Mouse (Mus musculus): ENCODE results near the gene Ap1ar.
"Not testable (repeated sequence)": the region's sequence is repeated elsewhere in the genome, so short reads cannot be mapped to it uniquely, and the experiment has no call there.

The Ap1ar gene

GRCm38 (mm10) chr3:127795762-127796161, 41.6 kb downstream of the Ap1ar start:
- DNase-seq (ENCODE audit: low spot score) = no peak

- DNase-seq (ENCODE audit: low spot score) = no peak
These were observed 44.3 kb downstream of the Ap1ar start for GRCm38 (mm10) chr3:127793022-127793421.

GRCm38 (mm10) chr3:127791595-127792561, 45.4 kb downstream of the Ap1ar start:
- DNase-seq (ENCODE audit: low spot score) = no peak

- DNase-seq (ENCODE audit: low spot score) = no peak
These were observed 46.3 kb downstream of the Ap1ar start for GRCm38 (mm10) chr3:127791056-127791483.

GRCm38 (mm10) chr3:127790234-127791055, 46.9 kb downstream of the Ap1ar start:
- DNase-seq (ENCODE audit: low spot score) = no peak

DNA sequence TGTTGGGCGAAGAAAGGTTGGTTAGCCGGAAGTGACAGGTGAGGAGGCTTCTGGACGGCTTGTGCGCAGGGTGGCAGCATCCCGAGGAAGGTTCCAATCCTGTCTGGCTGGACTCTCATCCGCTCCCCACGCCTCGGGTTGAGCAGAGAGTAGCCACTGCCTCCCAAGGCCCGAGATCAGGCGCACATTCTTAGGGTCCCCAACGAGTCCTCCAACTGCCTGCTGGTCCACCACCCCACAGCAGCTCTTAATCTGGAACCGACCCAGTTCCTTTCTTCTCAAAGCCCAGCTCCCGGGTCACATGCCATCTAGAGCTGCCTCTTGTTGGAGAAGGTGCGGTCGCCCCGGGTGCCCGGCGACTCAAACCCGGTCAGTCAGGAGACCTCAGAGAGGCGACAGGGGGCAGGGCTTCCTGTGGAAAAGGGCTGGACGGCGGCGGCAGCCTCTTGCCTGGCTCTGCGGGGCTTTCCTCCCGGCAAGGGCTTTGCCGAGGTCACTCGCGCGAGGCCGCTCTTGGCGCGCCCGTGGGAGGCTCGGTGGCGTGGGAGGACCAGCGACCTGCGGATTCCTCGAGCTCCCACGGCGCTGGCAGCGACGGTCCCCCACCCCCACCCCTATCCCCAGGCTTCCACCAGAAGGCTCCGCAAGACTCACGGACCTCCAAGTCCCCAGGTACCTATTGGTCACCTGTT, 47.7 kb downstream of the Ap1ar start, which contains the start of gene Tifa:
Gene Tifa, plus strand, starts transcription at position 306 of the 692 bp plus-strand sequence.
- DNase-seq (ENCODE audit: low spot score) = peak; percentile 38

DNA sequence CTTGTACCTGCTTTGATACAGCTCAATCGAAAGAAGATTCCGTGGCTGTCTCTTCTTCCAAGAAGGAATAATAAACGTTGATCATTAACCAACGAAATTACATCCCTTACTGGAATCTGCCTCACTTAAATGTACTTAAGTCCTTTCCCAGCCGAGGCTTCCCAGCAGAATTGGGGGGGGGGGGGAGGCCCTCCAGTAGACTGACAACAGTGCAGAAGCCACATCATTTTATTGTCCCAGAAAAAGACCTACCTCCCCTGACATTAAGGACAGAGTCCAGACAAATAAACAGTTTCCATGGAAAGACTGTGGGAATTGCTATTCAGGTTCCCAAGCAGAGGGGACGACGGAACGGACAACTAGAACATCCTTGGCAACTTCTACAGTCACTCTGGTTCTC, 48.4 kb downstream of the Ap1ar start:
- DNase-seq (ENCODE audit: low spot score) = no peak

GRCm38 (mm10) chr3:127788038-127788437, 49.3 kb downstream of the Ap1ar start:
- DNase-seq (ENCODE audit: low spot score) = no peak

GRCm38 (mm10) chr3:127787032-127787431, 50.3 kb downstream of the Ap1ar start:
- no peak for DNase-seq (ENCODE audit: low spot score)

- DNase-seq (ENCODE audit: low spot score) = not testable (repeated sequence)
These were observed 53.6 kb downstream of the Ap1ar start for GRCm38 (mm10) chr3:127783680-127784079.

DNA sequence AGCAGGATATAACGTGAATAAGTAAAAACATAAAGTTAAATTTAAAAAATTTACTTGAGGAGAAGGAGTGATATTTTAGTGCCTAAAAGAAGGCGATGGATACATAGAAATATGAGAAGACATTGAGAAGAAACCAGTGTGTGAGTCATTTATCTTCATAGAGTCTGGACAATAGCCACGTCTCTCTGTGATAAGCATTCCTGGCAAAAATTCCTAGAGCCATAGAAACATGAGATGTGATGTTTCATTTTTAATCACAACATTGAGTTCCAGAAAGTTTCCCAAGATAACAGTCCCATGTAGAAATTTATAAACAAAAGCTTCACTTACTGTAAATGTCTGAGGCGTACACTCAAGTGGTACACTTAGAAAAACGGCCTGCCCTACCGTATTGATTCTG, 54.4 kb downstream of the Ap1ar start:
- DNase-seq (ENCODE audit: low spot score) = no peak

GRCm38 (mm10) chr3:127780921-127781320, 56.4 kb downstream of the Ap1ar start:
- no peak for DNase-seq (ENCODE audit: low spot score)

DNA sequence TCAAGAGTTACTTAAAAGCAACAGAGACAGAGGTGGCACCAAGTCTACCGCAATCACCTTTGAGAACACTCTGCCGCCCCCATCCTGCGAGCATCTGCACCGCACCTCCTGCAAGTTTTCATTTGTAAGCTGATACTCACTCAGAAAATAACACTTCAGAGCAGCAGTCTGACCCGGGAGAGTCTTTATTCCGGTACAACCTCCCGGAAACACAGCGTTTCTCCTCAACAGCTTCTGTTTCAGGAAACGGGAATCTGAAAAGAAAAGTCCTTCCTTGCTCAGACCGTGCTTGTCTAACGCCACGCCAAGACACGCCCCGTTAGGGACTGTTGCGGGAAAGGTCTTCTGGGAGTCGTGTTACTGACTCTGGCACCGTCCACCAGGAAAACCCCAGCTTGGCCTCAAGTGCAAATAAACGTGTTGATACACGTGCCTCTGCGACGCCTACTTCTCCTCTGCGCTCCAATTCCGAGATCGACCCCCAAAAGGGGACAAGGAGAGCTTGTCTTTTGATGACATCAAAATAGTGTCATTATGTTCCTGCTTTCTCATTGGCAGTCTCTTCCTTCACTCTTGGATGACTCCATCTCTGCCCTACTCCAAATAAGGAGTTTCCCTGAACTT, 57.2 kb downstream of the Ap1ar start, which contains the start of gene Alpk1:
Gene Alpk1, minus strand, starts transcription at position 507 of the 624 bp plus-strand sequence.
- peak; percentile 46 for DNase-seq (ENCODE audit: low spot score)

DNA sequence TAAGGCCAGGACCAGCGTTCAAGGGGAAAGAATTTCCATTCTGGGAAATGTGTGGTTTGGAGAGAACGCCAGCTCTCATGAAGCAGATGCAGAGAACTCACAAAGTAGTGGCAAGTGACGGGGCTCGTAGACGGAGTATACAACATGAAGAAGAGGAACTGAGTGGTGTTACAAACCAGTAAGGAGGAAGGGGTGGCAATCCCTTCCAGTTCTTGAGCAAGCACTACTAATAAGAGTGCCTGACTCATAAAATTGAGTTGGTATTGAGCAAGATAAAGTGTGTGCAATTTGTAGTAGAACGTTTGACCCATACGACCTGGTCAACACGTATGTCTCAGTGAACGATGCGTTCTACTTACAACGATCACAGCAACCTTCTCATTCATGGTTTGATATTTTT, 68.2 kb downstream of the Ap1ar start:
- no peak for DNase-seq (ENCODE audit: low spot score)

DNA sequence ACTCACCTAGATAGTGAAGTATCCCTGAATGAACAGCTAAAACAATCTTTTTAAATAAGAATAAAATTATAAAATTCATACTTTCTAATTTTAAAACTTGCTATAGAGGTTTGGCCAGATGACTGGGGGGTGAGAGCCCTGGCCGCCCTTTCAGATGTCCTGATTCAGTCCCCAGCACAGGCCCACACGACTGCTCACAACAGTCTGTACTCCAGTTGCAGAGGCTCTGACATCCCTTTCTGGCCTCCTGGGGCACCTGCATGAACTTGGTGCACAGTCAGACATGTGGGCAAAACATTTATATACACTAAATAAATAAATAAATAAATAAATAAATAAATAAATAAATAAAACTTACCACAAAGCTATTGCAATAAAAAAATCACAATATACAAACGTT, 71.4 kb downstream of the Ap1ar start:
- no peak for DNase-seq (ENCODE audit: low spot score)

- no peak for DNase-seq (ENCODE audit: low spot score)
These were observed 72.8 kb downstream of the Ap1ar start for GRCm38 (mm10) chr3:127764541-127764940.

GRCm38 (mm10) chr3:127763076-127763612, 74.2 kb downstream of the Ap1ar start:
- peak; percentile 41 for DNase-seq (ENCODE audit: low spot score)

DNA sequence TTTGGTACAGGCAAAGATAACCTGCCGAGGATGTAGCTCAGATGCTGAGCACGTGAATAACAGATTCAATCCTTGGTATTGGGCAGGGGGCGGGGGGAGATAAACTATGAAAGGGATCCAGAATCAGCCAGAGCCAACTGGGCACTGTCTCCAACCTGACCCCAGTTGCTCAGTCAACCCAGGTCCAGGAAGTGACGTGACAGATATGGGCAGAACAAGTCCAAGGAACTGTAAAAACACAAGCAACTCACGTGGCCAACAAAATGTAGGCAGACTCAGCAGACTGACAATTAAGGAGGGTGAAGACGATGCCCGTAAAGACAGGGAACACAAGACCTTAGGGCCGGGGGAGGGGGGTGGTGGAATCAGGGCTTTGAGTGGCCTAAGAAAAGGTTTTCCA, 74.9 kb downstream of the Ap1ar start:
- no peak for DNase-seq (ENCODE audit: low spot score)

DNA sequence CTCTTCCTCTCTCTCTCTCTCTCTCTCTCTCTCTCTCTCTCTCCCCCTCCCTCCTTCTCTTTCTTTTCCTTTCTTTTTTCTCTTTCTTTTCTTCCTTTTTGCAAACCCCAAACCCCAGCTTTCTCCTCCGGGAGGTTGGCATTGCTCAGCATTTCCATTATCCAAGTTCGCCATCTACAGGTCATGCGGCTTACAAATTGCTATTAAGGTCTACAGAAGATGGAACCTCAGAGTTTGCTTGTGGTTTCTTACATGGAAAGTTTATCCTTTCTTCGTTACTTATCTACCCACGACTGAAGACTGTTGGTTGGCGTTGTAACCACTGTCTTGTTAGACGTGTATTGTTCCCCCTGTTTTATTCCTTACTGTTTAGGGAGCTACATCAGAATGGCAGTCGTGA, 78.1 kb downstream of the Ap1ar start:
- no peak for DNase-seq (ENCODE audit: low spot score)

DNA sequence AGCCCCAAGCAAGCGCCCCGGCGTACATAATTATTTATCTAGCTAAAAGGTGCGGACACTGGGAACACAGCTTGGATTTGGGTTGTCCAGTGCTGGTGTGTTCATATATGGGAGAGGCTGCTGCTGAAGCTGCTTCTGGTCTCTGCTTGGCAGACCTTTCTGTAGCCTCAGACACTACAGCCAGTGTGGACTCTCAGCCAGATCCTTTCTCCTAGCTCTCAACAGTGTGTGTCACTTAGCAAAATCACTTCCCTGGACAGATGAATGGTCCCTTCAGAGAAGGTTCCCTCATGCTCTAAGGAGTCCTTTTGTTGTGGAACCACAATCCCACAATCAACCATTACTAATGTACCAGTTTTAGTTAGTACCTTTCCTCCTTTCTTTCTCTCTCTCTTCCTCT, 78.5 kb downstream of the Ap1ar start:
- DNase-seq (ENCODE audit: low spot score) = no peak

DNA sequence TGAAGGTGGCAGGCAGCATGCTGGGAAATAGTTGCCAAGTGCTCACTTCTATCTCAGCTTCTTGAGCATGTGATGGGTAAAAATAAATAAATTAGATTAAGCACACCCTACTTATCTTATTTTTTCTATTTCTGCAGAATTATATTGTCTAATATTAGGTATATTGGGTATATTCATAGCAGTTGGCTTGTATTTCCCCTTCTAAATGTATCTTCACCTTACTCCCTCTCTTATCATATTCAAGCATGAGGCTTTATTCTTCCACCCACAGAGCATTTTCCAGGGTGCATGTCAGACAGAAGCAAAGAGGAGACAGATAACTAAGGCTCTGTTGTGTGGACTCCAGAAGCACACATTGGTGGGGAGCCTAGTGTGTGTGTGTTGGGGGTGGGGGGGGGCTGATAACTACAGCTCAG, 79.4 kb downstream of the Ap1ar start:
- DNase-seq (ENCODE audit: low spot score) = no peak

All from ovary, adult 18-20 months (tissue).